Mouse (Mus musculus) C2C12 (cell line): Measurements from ENCODE around the gene Dock2.

ENCODE experiments used
- CTCF ChIP-seq: IDR thresholded peaks from one replicate; pipeline ENCODE4 v1.5.1; 2011; ENCODE audit not compliant: control insufficient read depth, insufficient read depth, insufficient read length
- MAX ChIP-seq: IDR thresholded peaks from one replicate; pipeline ENCODE4 v1.6.1; 2011; ENCODE audit warnings: mild to moderate bottlenecking, control low read depth
- MYOD1 ChIP-seq: IDR thresholded peaks from one replicate; pipeline ENCODE4 v1.6.1; 2011; ENCODE audit warnings: low read depth; ENCODE audit not compliant: control insufficient read depth, insufficient read length

DNA sequence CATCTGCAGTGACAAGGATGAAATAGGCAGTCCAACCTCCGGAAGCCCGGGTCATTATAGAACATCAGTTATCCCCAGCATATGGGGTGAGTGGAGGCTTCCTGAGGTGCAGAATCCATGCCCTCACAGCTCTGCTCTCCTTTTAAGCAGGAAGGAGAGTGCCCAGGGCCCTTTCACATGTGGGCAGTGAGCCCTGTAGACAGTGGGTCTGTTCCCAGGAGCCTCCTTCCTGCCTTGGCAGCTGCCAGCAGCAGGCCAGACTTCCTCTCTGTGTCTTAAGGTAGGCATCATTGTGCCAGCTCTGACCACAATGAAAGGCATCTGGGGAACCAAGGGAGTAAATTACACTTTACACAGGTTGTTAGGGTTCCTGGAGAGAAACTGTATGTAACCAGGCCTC, 14.3 kb downstream of the Dock2 start:
- TF ChIP-seq CTCF (no peak), MAX (no peak), MYOD1 (no peak)
